Mouse (Mus musculus) small intestine, adult 2 months (tissue): Measurements from ENCODE around the gene Alg12. TPM values are rescaled to one million over a fixed set of nuclear protein-coding genes. Genes with fewer than 3 reads are reported as not detected.
A peak's percentile ranks its signal among the peaks of the same experiment; 100 is the strongest.

Experiments
- H3K27ac ChIP-seq: fragments of 200-500 bp; 2 replicates; pipeline ENCODE4 v1.5.1; 2012; ENCODE audit warnings: low read depth, low read length, control low read depth, inconsistent platforms; ENCODE audit not compliant: insufficient read depth
- H3K27me3 ChIP-seq: fragments of 200-500 bp; 2 replicates; pipeline ENCODE4 v1.6.1; 2012; ENCODE audit warnings: mild to moderate bottlenecking, moderate library complexity, low read length, inconsistent platforms; ENCODE audit not compliant: control insufficient read depth, insufficient read depth
- H3K36me3 ChIP-seq: fragments of 200-500 bp; 2 replicates; pipeline ENCODE4 v1.6.1; 2012; ENCODE audit warnings: mild to moderate bottlenecking, low read length, control low read depth, inconsistent platforms; ENCODE audit not compliant: control insufficient read depth, insufficient read depth
- H3K4me1 ChIP-seq: fragments of 200-500 bp; 2 replicates; pipeline ENCODE4 v1.6.1; 2012; ENCODE audit warnings: low read length, inconsistent platforms, mixed read lengths; ENCODE audit not compliant: control insufficient read depth, insufficient read depth, insufficient read length
- H3K4me3 ChIP-seq: fragments of 200-500 bp; 2 replicates; pipeline ENCODE4 v1.5.1; 2012; ENCODE audit warnings: low read depth, mild to moderate bottlenecking, control low read depth, inconsistent platforms, low read length, moderate library complexity
- CTCF ChIP-seq: fragments of 200-500 bp; IDR thresholded peaks from 2 replicates; pipeline ENCODE4 v1.5.1; 2012; ENCODE audit warnings: low read depth, mild to moderate bottlenecking, control low read depth, inconsistent platforms, low read length, moderate library complexity, mixed read lengths; ENCODE audit not compliant: insufficient replicate concordance, insufficient read length; ENCODE audit errors: extremely low read depth
- POLR2A ChIP-seq: fragments of 200-500 bp; IDR thresholded peaks from 2 replicates; pipeline ENCODE4 v1.6.1; 2012; ENCODE audit warnings: low read depth, mild to moderate bottlenecking, control low read depth, inconsistent platforms, low read length, moderate library complexity
- WGBS: fragments of 180-500 bp; shearing (Covaris S2); methylation state at CpG from one replicate; pipeline ENCODE4 v1.1.7; 2018; 5-methylcytosine and 5-hydroxymethylcytosine counted together
- polyA plus RNA-seq: library from polyadenylated mRNA; depleted of rRNA; stranded (reverse); fragments of >200 nt; gene quantifications from 2 replicates; pipeline ENCODE4 v1.2.3, GENCODE M21; 2012; rRNA removed

Alg12 gene
- 14.5 and 16.4 TPM in 2 replicates for polyA plus RNA-seq

DNA sequence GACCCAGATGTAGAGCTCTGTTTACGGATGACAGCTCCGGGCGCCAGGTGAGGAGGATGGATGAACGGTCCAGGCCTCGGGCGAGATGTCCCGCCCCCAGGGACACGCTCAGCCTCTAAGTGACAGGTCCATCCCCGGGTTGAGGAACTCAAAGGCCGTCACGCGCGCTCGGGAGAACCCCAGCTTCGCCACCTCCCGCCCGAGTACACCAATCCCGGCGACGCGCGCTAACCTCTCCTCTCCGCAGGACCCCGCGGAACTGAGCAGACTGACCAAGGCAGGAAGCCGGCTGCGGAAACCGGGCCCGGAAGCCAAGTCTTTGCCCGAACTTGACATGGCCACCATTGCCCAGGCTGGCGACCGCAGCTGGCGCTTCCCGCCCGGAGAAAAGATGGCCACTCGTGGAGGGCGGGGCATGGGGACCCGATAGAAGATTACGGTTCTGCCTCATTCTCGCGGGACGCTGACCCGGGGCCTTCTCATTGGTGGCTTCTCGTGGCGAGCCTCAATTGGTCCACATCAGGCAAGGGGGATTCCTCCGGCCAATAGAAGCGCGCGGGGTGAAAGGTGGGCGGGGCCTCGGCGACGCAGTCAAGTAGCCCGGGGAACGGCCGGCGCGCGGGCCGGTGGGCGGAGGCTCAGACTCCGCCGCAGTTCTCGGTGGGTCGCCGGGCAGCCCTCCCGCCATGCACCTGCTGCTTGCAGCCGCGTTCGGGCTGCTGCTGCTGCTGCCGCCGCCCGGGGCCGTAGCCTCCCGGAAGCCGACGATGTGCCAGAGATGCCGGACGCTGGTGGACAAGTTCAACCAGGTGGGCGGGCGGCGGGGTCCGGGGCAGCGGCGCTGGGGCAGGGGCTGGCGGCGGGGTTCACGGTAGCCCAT, at the start of gene Alg12, which contains the start of gene Creld2:
Gene Alg12 (minus strand): TSS at position 293 of the 880 bp plus-strand sequence.
Gene Creld2 (plus strand): TSS at position 621 of the 880 bp plus-strand sequence.
- Histone ChIP-seq H3K36me3 (peaks cover 34% of the 10 kb centered on the region), H3K4me3 (peak within 1 kb of the TSS; percentile 84), H3K4me1 (peaks cover 25% of the 10 kb centered on the region; the same call in 1 of the 2 replicates), H3K27me3 (no peaks in the 10 kb centered on the region), H3K27ac (peak within 1 kb of the TSS; percentile 67)
- under 1% methylated on average over 88 of the region's 88 CpGs for WGBS
- no peak for TF ChIP-seq CTCF
- peak; percentile 80 for TF ChIP-seq POLR2A

DNA sequence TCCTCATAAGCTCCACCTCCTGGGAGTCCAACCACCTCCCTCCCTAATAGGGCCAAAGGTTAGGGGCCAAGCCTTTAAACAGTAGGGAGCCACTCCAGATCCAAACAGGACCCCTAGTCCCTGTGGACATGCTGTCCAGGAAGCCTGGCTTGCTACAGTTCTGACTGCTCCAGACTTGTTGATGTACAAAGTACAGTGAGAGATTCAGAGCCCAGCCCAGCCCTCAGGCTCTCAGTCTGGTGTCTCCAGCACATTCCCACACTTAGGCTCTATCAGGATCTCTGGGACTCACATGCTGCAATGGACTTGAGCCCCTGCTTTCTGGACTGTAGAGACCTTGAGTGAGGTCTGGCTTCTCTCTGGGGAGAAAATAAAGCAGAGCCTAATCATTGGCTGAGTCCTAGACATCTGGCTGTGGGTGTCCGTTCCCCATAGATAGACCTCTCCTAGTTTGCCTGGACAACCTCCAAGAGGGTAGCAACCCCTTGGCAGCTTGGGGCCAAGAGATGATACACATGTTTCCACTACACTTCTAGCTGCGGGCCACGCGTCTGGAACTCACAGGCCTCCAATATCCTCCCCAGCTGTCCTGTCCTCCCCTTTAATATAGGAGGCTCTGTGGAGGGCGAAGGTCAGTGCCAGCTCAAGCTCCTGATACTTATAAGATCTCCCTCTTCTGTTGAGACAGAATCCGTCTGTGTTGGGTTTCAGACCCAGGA, 49.1 kb upstream of the Alg12 start:
- Histone ChIP-seq H3K4me3 (no peak overlapping the region), H3K36me3 (peaks cover 22% of the 10 kb centered on the region), H3K27ac (peak overlapping the region; percentile 99), H3K27me3 (no peaks in the 10 kb centered on the region), H3K4me1 (peaks cover 56% of the 10 kb centered on the region)
- 53% methylated on average over 6 of the region's 6 CpGs for WGBS
- TF ChIP-seq POLR2A = no peak
- no peak for TF ChIP-seq CTCF

DNA sequence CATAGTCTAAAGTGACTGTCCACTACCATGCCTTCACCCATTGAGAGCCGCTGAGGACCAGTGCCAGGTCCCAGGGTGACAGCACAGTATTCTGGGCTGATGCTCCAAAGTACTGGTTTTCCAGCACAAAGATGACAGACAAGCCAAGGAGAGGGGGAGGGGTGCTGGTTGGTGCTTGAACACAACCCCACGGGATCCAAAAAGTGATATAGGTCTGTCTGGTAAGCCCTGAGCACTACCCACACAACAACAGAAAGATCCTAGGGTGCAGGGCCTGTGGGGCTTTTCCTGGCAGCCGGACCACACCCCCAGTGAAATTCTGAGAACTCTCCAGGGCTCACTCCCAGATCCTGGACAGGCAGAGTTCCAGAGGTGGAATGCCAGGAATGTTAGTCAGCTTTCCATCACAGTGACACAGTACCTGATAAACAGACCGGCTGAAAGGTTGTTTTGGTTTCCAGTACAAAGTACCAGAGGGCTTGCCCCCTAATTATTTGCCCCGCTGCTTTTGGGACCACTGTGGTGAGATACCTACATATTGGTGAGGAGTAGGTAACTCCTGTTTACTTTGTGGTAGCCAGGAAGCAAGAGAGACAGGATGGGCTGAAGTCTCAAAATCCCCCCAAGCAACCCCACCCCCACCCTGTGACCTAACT, 48.4 kb upstream of the Alg12 start:
- Histone ChIP-seq H3K27me3 (no peaks in the 10 kb centered on the region), H3K27ac (peak overlapping the region; percentile 99), H3K4me1 (peaks cover 56% of the 10 kb centered on the region), H3K4me3 (no peak overlapping the region), H3K36me3 (peaks cover 22% of the 10 kb centered on the region)
- 17% methylated on average over 5 of the region's 5 CpGs for WGBS
- TF ChIP-seq POLR2A (no peak), CTCF (no peak)

DNA sequence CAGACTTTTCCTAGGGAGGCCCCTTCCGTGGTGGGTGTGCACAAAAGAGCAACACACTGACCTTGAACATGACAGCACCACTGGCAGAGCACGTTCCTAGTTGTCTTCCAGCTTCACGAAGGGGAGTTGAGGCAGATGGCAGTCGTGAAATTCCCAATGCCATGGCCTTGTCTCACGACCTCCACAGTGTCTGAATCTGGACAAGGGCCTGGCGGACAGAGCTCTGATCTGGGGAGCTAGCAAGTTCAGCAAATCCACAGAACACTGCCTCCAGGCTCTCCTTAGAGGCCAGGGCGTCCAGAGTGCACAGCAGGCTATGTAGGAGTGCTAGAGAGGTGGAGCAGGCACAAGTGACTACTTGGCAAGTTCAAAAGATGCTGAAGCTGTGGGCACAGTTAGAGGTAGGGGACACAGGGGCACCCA, 47.8 kb upstream of the Alg12 start:
- peaks cover 22% of the 10 kb centered on the region for H3K36me3 ChIP-seq
- no peaks in the 10 kb centered on the region for H3K27me3 ChIP-seq
- WGBS = 49% methylated on average over 7 of the region's 7 CpGs
- TF ChIP-seq CTCF (no peak), POLR2A (no peak)
- H3K4me3 ChIP-seq = no peak overlapping the region
- peaks cover 54% of the 10 kb centered on the region for H3K4me1 ChIP-seq
- H3K27ac ChIP-seq = peak overlapping the region; percentile 99

DNA sequence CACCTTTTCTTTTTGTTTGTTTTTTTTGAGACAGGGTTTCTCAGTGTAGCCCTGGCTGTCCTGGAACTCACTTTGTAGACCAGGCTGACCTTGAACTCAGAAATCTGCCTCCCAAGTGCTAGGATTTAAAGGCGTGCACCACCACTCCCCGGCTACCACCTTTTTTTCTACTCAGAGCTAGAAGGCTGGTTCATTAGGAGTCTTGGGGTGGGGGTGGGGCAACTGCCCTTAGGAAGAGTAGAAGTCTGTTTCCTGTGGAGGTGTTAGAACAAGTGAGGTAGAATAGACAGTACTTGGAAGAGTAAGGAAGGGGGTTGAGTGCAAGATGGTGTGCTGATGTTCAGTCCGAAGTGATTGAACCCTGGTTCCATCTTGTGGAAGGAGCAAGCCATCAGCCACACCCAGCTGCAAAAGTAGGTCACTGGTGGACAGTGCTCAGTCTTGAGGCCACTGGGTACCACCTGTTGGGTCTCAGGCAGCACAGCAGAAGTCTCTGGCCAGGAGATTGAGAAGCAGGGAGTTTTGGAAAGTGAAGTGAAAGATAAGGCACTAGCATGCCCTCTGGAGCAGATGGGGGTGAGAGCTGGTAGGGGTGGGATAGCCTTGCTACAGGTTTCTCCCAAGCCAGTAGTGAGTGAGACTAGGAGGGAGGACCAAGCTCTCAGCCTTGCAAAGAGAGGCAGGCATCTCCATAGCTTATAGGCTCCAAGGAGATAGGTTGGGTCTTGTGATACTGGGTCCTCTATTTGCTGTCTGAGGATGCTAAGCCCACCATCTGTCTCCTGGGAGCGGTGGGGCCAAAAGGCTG, 47.0 kb upstream of the Alg12 start:
- no peak for TF ChIP-seq CTCF
- no peak for TF ChIP-seq POLR2A
- WGBS = 51% methylated on average over 4 of the region's 4 CpGs
- H3K4me3 ChIP-seq = no peak overlapping the region
- H3K4me1 ChIP-seq = peaks cover 54% of the 10 kb centered on the region
- H3K27ac ChIP-seq = peak overlapping the region; percentile 99; the same call in 1 of the 2 replicates
- H3K36me3 ChIP-seq = peaks cover 22% of the 10 kb centered on the region
- H3K27me3 ChIP-seq = no peaks in the 10 kb centered on the region

DNA sequence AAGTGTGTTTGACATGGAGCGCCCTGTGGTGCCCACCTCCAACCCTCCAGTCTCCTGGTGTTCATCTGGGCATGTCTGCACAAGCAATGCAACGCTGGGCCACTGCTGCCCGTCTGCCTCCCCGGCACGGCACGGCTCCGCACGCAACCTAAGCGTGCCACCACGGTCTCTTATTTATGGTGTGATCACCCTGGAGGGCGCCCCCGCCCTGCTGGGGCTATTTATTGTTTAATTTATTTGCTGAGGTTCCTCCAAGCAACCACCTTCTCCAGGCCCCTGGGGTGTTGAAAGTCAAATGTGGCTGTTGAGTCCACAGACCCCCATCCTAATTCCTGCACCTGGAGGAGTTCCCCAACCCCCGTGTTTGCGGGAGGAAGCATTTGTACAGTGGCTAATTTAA, 45.9 kb upstream of the Alg12 start:
- H3K4me3 ChIP-seq = peak overlapping the region; percentile 89
- no peak for TF ChIP-seq CTCF
- TF ChIP-seq POLR2A = no peak
- no peaks in the 10 kb centered on the region for H3K27me3 ChIP-seq
- WGBS = 48% methylated on average over 14 of the region's 14 CpGs
- peak overlapping the region; percentile 82; the same call in 1 of the 2 replicates for H3K27ac ChIP-seq
- peaks cover 22% of the 10 kb centered on the region for H3K36me3 ChIP-seq
- H3K4me1 ChIP-seq = peaks cover 48% of the 10 kb centered on the region
